Mouse (Mus musculus) adrenal gland, adult 2 months (tissue): Measurements from ENCODE around the gene Hist1h3g. TPM values are rescaled to one million over a fixed set of nuclear protein-coding genes. Genes with fewer than 3 reads are reported as not detected.

Source experiments
- DNase-seq: peaks from one replicate; pipeline ENCODE4 v3.0.0; 2021
- microRNA-seq, 2 experiments: library from miRNA; unstranded; fragments of <30 nt; microRNA quantifications; one replicate each; pipeline ENCODE4 v1.2.0; 2021
- polyA plus RNA-seq: library from polyadenylated mRNA; depleted of rRNA; stranded (reverse); fragments of >200 nt; gene quantifications from 2 replicates; pipeline ENCODE4 v1.2.3, GENCODE M21; 2012; rRNA removed
- total RNA-seq, 2 experiments: library from RNA; stranded (reverse); gene quantifications; 2 replicates each; pipeline ENCODE4 v1.2.3; 2021

Gene Hist1h3g
- total and polyA plus RNA-seq, 3 experiments: 2.2 to 7.1 (median 3.5) TPM

GRCm38 (mm10) chr13:23576906-23577639 is 41.9 kb downstream of the Hist1h3g start:
- DNase-seq: no peak

GRCm38 (mm10) chr13:23577835-23578234 is 42.6 kb downstream of the Hist1h3g start:
- DNase-seq: no peak

GRCm38 (mm10) chr13:23581408-23582218 is 46.4 kb downstream of the Hist1h3g start, which contains the start of gene Hist1h4d:
Gene Hist1h4d (plus strand): TSS chr13:23581598.
- DNase-seq: peak; percentile 97

- no peak for DNase-seq
These were observed 47.2 kb downstream of the Hist1h3g start for GRCm38 (mm10) chr13:23582219-23583056.

GRCm38 (mm10) chr13:23583387-23584068 is 48.3 kb downstream of the Hist1h3g start:
- no peak for DNase-seq

- DNase-seq: no peak
These were observed 49.1 kb downstream of the Hist1h3g start for GRCm38 (mm10) chr13:23584331-23584730.

- peak; percentile 79 for DNase-seq
These were observed 49.8 kb downstream of the Hist1h3g start for GRCm38 (mm10) chr13:23585029-23585441.

Small RNA genes lying within 50 kb of the gene (microRNA-seq; reads per million reads assigned to microRNA genes)
- 0 reads per million in 2 experiments for gene Gm44297
- 0 reads per million in 2 experiments for gene Gm44359
- 0 reads per million in 2 experiments for gene Gm44394
- 0 to 1.7 reads per million in 2 experiments for gene n-TStga1

Other genes starting within 250 kb of the Hist1h3g start
Only the 30 nearest of the 34 such genes appear.
- 10 to 100 TPM; 16.3 to 20.7 TPM for gene Zfp322a, start 166.2 kb upstream of the Hist1h3g start, total RNA-seq
- gene Zfp322a, start 166.2 kb upstream of the Hist1h3g start, polyA plus RNA-seq: 0.40 and 0.53 TPM in 2 replicates
- gene Abt1, start 111.6 kb upstream of the Hist1h3g start, total RNA-seq: 1 to 10 TPM; 7.0 to 8.5 TPM
- 1.1 TPM in 2 replicates for gene Abt1, start 111.6 kb upstream of the Hist1h3g start, polyA plus RNA-seq
- gene Btn1a1, start 69.5 kb upstream of the Hist1h3g start, total RNA-seq: not detected
- gene Btn1a1, start 69.5 kb upstream of the Hist1h3g start, polyA plus RNA-seq: not detected in 2 replicates
- not detected for gene Btn2a2, start 46.6 kb upstream of the Hist1h3g start, total RNA-seq
- gene Btn2a2, start 46.6 kb upstream of the Hist1h3g start, polyA plus RNA-seq: not detected in 2 replicates
- 100 to 1,000 TPM; 338 to 400 TPM for gene Hist1h4h, start 4.4 kb upstream of the Hist1h3g start, total RNA-seq
- 20.2 and 33.8 TPM in 2 replicates for gene Hist1h4h, start 4.4 kb upstream of the Hist1h3g start, polyA plus RNA-seq
- 10 to 100 TPM; 17.9 to 20.0 TPM for gene Hist1h2af, start 1.5 kb upstream of the Hist1h3g start, total RNA-seq
- gene Hist1h2af, start 1.5 kb upstream of the Hist1h3g start, polyA plus RNA-seq: 24.9 and 66.0 TPM in 2 replicates
- gene Hist1h2bh, start 8.0 kb downstream of the Hist1h3g start, total RNA-seq: 1 to 10 TPM; 3.0 to 3.2 TPM
- gene Hist1h2bh, start 8.0 kb downstream of the Hist1h3g start, polyA plus RNA-seq: 1.2 and 1.5 TPM in 2 replicates
- 10 to 100 TPM; 16.8 to 18.0 TPM for gene Hist1h3f, start 8.6 kb downstream of the Hist1h3g start, total RNA-seq
- gene Hist1h3f, start 8.6 kb downstream of the Hist1h3g start, polyA plus RNA-seq: 3.0 and 3.1 TPM in 2 replicates
- gene Hist1h4f, start 16.2 kb downstream of the Hist1h3g start, total RNA-seq: 10 to 100 TPM; 37.2 to 51.6 TPM
- gene Hist1h4f, start 16.2 kb downstream of the Hist1h3g start, polyA plus RNA-seq: 0.40 and 2.2 TPM in 2 replicates
- 1 to 10 TPM; 2.4 to 3.4 TPM for gene Hist1h1d, start 17.8 kb downstream of the Hist1h3g start, total RNA-seq
- gene Hist1h1d, start 17.8 kb downstream of the Hist1h3g start, polyA plus RNA-seq: not detected in 2 replicates
- gene Hist1h3e, start 26.9 kb downstream of the Hist1h3g start, total RNA-seq: 10 to 100 TPM; 41.4 to 51.2 TPM
- gene Hist1h3e, start 26.9 kb downstream of the Hist1h3g start, polyA plus RNA-seq: 12.8 and 14.0 TPM in 2 replicates
- 1 to 10 TPM; 2.7 to 4.9 TPM for gene Hist1h2ae, start 35.8 kb downstream of the Hist1h3g start, total RNA-seq
- 0.90 and 3.7 TPM in 2 replicates for gene Hist1h2ae, start 35.8 kb downstream of the Hist1h3g start, polyA plus RNA-seq
- 10 to 100 TPM; 41.1 to 60.2 TPM for gene Hist1h2bg, start 36.0 kb downstream of the Hist1h3g start, total RNA-seq
- gene Hist1h2bg, start 36.0 kb downstream of the Hist1h3g start, polyA plus RNA-seq: 25.3 and 27.0 TPM in 2 replicates
- 10 to 100 TPM; 17.9 to 21.6 TPM for gene Hist1h2bf, start 38.8 kb downstream of the Hist1h3g start, total RNA-seq
- 0.80 and 5.5 TPM in 2 replicates for gene Hist1h2bf, start 38.8 kb downstream of the Hist1h3g start, polyA plus RNA-seq
- 1 to 10 TPM; 2.9 to 6.4 TPM for gene Hist1h2ad, start 39.0 kb downstream of the Hist1h3g start, total RNA-seq
- gene Hist1h2ad, start 39.0 kb downstream of the Hist1h3g start, polyA plus RNA-seq: 2.5 and 3.2 TPM in 2 replicates
- gene Hist1h3d, start 40.3 kb downstream of the Hist1h3g start, total RNA-seq: 1 to 10 TPM; 3.7 to 6.5 TPM
- 3.7 TPM in 2 replicates for gene Hist1h3d, start 40.3 kb downstream of the Hist1h3g start, polyA plus RNA-seq
- 100 to 1,000 TPM; 118 to 129 TPM for gene Hist1h4d, start 46.2 kb downstream of the Hist1h3g start, total RNA-seq
- gene Hist1h4d, start 46.2 kb downstream of the Hist1h3g start, polyA plus RNA-seq: 2.6 and 2.7 TPM in 2 replicates
- gene Hist1h2be, start 85.7 kb downstream of the Hist1h3g start, total RNA-seq: 10 to 100 TPM; 11.3 to 14.8 TPM
- gene Hist1h2be, start 85.7 kb downstream of the Hist1h3g start, polyA plus RNA-seq: 1.7 and 2.0 TPM in 2 replicates
- gene Hist1h1e, start 87.1 kb downstream of the Hist1h3g start, total RNA-seq: 10 to 100 TPM; 44.2 to 71.4 TPM
- gene Hist1h1e, start 87.1 kb downstream of the Hist1h3g start, polyA plus RNA-seq: 1.0 and 1.2 TPM in 2 replicates
- 1 to 10 TPM; 2.0 to 2.5 TPM for gene Hist1h2ac, start 148.5 kb downstream of the Hist1h3g start, total RNA-seq
- 0.34 and 0.87 TPM in 2 replicates for gene Hist1h2ac, start 148.5 kb downstream of the Hist1h3g start, polyA plus RNA-seq
- 100 to 1,000 TPM; 143 to 210 TPM for gene Hist1h2bc, start 148.8 kb downstream of the Hist1h3g start, total RNA-seq
- 308 and 343 TPM in 2 replicates for gene Hist1h2bc, start 148.8 kb downstream of the Hist1h3g start, polyA plus RNA-seq
- gene Hist1h1t, start 160.4 kb downstream of the Hist1h3g start, total RNA-seq: not detected
- not detected in 2 replicates for gene Hist1h1t, start 160.4 kb downstream of the Hist1h3g start, polyA plus RNA-seq
- gene Hist1h4c, start 163.0 kb downstream of the Hist1h3g start, total RNA-seq: 10 to 100 TPM; 70.2 to 84.7 TPM
- 1.7 and 2.8 TPM in 2 replicates for gene Hist1h4c, start 163.0 kb downstream of the Hist1h3g start, polyA plus RNA-seq
- 10 to 100 TPM; 22.3 to 33.0 TPM for gene Hfe, start 175.4 kb downstream of the Hist1h3g start, total RNA-seq
- 27.9 and 30.3 TPM in 2 replicates for gene Hfe, start 175.4 kb downstream of the Hist1h3g start, polyA plus RNA-seq
- 100 to 1,000 TPM; 168 to 270 TPM for gene Hist1h1c, start 203.4 kb downstream of the Hist1h3g start, total RNA-seq
- 32.9 and 41.2 TPM in 2 replicates for gene Hist1h1c, start 203.4 kb downstream of the Hist1h3g start, polyA plus RNA-seq
- 10 to 100 TPM in 1 of 2 experiments, 1 to 10 TPM in 1; 4.6 to 14.7 TPM for gene Hist1h3c, start 210.2 kb downstream of the Hist1h3g start, total RNA-seq
- 4.9 and 6.7 TPM in 2 replicates for gene Hist1h3c, start 210.2 kb downstream of the Hist1h3g start, polyA plus RNA-seq
- gene Hist1h2bb, start 211.3 kb downstream of the Hist1h3g start, total RNA-seq: 10 to 100 TPM; 17.1 TPM
- 4.2 and 5.6 TPM in 2 replicates for gene Hist1h2bb, start 211.3 kb downstream of the Hist1h3g start, polyA plus RNA-seq
- gene Hist1h2ab, start 215.7 kb downstream of the Hist1h3g start, total RNA-seq: 10 to 100 TPM; 25.7 to 26.0 TPM
- 1.6 and 4.1 TPM in 2 replicates for gene Hist1h2ab, start 215.7 kb downstream of the Hist1h3g start, polyA plus RNA-seq
- gene Hist1h3b, start 216.8 kb downstream of the Hist1h3g start, total RNA-seq: 10 to 100 TPM; 25.0 to 32.1 TPM
- gene Hist1h3b, start 216.8 kb downstream of the Hist1h3g start, polyA plus RNA-seq: 2.5 and 3.2 TPM in 2 replicates
- 10 to 100 TPM; 64.3 to 65.2 TPM for gene Hist1h4b, start 221.6 kb downstream of the Hist1h3g start, total RNA-seq
- gene Hist1h4b, start 221.6 kb downstream of the Hist1h3g start, polyA plus RNA-seq: 2.4 and 3.9 TPM in 2 replicates